Mouse (Mus musculus) adipose tissue, adult 10 weeks (tissue): ENCODE data around the gene Olfr533. TPM values are rescaled to one million over a fixed set of nuclear protein-coding genes. Genes with fewer than 3 reads are reported as not detected.

Experiments
- polyA plus RNA-seq: library from polyadenylated mRNA; stranded (reverse); fragments of 350-450 nt; fragmentation: Illumina TruSeq; extraction: RNeasy Lipid Tissue Mini Kit (QIAGEN cat#74804); gene quantifications from one replicate; pipeline ENCODE4 v1.2.3, GENCODE M21; 2014; ENCODE audit warnings: low read depth, low replicate concordance

The Olfr533 gene
- polyA plus RNA-seq = not detected

GRCm38 (mm10) chr7:140463070-140463469, at the start of gene Olfr533:
TSS of gene Olfr533 (plus strand) at chr7:140463370.

DNA sequence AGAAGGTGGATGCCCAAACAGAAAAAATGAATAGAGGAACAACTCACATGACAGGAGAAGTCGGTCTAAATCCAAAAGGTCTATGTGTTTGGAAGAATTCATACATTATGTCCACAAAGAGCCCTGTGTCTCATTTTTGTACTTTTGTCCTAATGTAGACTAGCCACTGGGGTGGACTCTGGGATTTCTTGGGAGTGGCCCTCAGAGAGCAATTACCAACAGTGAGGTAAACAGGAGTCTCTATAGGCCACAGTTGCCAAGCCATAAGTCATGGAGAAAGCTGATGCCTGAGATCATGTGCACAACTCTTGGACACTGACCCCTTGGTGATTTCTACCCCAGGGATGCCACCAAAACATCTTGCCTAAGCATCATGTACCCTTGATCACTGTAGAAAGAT, 41.6 kb upstream of the Olfr533 start, which contains the start of gene Olfr532:
Gene Olfr532, minus strand, starts transcription at position 101 of the 400 bp plus-strand sequence.

GRCm38 (mm10) chr7:140483916-140484315, 20.7 kb downstream of the Olfr533 start, which contains the start of gene Olfr535:
TSS of gene Olfr535 (plus strand) at chr7:140484216.

DNA sequence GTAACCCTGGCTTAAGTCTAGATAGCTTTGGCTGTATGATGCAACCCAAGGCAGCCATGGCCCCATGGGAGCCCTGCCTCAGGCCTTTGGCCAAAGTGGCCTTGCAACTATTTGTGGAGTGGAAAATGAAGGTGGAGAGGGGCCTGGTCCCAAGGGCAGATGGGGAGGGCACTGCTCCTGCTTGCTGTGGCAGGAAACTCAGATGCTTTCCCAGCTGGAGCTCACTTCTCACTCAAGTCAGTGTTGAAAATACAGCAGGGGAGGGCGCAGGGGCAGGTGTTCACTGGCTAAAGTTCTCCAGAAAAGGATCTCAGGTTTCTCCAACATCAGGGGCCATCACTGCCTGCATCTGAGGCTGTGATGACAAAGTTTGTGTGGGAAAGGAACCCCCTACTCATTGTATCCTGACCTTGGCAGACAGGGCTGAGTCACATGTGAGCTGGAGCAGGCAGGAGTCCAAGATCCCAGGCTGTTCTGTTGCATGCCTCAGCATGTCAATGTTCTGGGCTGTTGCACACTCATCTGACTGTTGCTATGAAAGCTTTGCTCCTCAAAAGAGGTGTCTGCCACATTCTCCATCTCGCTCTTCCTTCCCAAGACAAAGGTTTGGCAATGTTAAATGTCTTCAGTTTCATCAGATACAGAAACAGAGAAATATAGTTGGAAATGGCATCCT, 44.3 kb downstream of the Olfr533 start, which contains the start of gene Olfr536:
Gene Olfr536, minus strand, starts transcription at position 51 of the 676 bp plus-strand sequence.

Other genes with a start within 250 kb of the Olfr533 start
- 0.51 TPM for gene Cd163l1, start 245.1 kb upstream of the Olfr533 start, polyA plus RNA-seq
- not detected for gene 5830411N06Rik, start 216.1 kb upstream of the Olfr533 start, polyA plus RNA-seq
- not detected for gene Olfr525, start 142.5 kb upstream of the Olfr533 start, polyA plus RNA-seq
- not detected for gene Olfr527, start 129.4 kb upstream of the Olfr533 start, polyA plus RNA-seq
- not detected for gene Olfr60, start 101.7 kb upstream of the Olfr533 start, polyA plus RNA-seq
- gene Olfr530, start 87.0 kb upstream of the Olfr533 start, polyA plus RNA-seq = not detected
- not detected for gene Olfr531, start 60.5 kb upstream of the Olfr533 start, polyA plus RNA-seq
- not detected for gene Olfr532, start 41.7 kb upstream of the Olfr533 start, polyA plus RNA-seq
- not detected for gene Olfr535, start 20.8 kb downstream of the Olfr533 start, polyA plus RNA-seq
- 0.07 TPM for gene Olfr536, start 44.0 kb downstream of the Olfr533 start, polyA plus RNA-seq
- gene Olfr538, start 104.5 kb downstream of the Olfr533 start, polyA plus RNA-seq = not detected
- not detected for gene Olfr46, start 137.9 kb downstream of the Olfr533 start, polyA plus RNA-seq
- gene Olfr61, start 165.6 kb downstream of the Olfr533 start, polyA plus RNA-seq = not detected
- not detected for gene Olfr53, start 183.1 kb downstream of the Olfr533 start, polyA plus RNA-seq
- not detected for gene Olfr539, start 196.6 kb downstream of the Olfr533 start, polyA plus RNA-seq
- not detected for gene Olfr45, start 218.6 kb downstream of the Olfr533 start, polyA plus RNA-seq
- gene Olfr541, start 233.9 kb downstream of the Olfr533 start, polyA plus RNA-seq = not detected